Mouse (Mus musculus): ENCODE measurements at regions not wholly inside any gene's neighbourhood (a gene's known extent, or its start where the extent isn't known, plus 50 kb on each side); places are given as distances from the start of the nearest gene placed in this dataset.

- DNase-seq (ENCODE audit: low spot score) = peak; percentile 62
These were observed 73.3 kb upstream of the 1700024P04Rik start for GRCm38 (mm10) chr13:99057696-99058095.

DNA sequence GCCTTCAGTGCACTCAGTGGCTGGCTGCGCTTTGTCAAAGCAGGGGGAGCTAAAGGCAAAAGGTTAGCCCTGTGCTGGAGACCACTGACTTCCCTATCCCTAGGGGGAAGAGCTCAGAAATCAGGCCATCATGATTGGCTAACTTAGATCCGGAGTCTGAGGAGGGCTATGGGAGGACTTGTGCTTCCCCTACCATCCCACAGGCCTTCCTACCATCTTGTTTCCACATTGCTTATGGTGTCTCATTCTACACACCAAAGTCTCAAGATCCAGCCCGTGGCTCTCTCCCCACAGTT lies 72.9 kb upstream of the 1700024P04Rik start:
- no peak for DNase-seq (ENCODE audit: low spot score)

DNA sequence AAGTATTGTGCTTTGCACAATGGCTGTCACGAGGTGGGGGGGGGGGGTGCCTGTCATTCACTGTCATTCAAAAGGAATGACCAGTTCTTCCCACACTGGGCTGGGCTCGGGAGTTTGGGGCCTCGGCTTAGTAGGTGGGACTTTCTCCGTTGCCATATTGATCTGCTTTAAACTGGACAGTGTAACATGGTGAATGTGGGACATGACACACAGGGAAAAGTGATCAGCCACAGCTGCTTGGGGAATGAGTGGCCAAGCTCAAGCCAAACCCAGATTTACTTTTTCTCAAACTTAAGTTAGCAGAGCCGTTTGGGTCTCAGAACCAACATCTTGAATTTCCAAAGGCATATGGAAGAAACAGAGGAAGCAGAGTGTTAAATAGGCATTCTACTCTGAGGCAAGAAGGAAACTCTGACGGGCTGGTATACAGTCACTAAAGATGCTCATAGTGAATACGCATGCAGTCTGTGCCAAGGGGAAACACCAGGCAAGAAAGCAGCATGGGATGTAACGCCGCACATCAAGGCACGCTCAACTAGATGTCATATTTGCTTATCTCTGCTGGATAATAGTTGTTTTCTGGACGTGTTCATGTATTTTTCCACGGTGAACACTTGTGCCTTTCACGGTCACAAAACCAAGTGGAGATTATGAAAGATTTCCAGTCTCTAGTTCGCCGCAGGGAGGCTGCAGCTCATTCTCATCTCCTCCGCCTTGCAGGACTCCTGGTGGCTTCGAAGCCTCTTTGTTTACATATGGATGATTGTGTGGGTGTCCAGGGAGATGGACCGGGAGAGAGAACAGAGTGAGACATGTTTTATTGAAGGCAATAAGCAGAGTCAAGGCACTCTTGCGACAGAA lies 72.3 kb upstream of the 1700024P04Rik start:
- no peak for DNase-seq (ENCODE audit: low spot score)

- DNase-seq (ENCODE audit: low spot score) = no peak
These were observed 71.4 kb upstream of the 1700024P04Rik start for GRCm38 (mm10) chr13:99055609-99056321.

GRCm38 (mm10) chr13:99052076-99052475 lies 67.7 kb upstream of the 1700024P04Rik start:
- no peak for DNase-seq (ENCODE audit: low spot score)

DNA sequence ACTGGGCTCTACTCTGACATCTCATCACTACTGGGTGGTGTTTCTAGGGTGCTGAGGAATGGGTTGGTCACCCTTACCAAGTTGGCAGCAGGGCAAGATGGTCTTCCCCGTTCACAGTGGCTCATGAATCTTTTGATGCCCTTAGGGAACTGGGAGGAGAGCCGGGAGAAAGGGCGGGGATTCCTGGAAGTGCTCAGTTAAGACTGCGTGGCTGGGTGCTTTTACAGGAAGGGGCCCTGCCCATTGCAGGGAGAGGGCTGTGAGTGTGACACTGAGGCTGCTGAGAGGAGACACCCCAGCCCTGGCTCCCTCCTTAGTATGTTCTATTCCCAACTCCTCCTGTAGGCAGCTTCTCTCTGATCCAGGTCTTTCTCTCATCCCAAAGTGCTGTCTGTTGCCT lies 65.3 kb upstream of the 1700024P04Rik start:
- no peak for DNase-seq (ENCODE audit: low spot score)

DNA sequence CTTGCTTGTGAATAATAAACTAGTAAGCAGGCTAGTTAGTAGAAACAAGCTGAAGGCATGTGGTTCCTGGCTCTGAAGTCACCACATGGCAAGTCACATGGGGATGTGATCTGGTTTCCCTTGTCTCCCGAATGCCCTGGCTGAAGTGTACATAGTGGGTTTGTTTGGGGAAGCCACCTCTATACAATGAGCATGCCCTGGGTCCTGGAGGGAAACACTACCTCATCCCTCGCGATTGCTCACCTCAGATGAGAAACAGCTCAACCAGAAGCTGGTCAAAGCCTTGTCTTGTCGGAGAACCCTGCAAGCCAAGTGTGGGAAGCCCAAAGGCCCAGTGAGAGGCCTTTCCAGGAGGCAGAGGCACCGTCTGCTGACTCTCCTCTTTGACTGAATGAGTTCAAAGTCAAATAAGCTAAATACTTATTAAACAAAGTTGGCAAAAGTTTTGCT lies 64.3 kb upstream of the 1700024P04Rik start:
- no peak for DNase-seq (ENCODE audit: low spot score)

- no peak for DNase-seq (ENCODE audit: low spot score)
These were observed 62.9 kb upstream of the 1700024P04Rik start for GRCm38 (mm10) chr13:99047219-99047618.

DNA sequence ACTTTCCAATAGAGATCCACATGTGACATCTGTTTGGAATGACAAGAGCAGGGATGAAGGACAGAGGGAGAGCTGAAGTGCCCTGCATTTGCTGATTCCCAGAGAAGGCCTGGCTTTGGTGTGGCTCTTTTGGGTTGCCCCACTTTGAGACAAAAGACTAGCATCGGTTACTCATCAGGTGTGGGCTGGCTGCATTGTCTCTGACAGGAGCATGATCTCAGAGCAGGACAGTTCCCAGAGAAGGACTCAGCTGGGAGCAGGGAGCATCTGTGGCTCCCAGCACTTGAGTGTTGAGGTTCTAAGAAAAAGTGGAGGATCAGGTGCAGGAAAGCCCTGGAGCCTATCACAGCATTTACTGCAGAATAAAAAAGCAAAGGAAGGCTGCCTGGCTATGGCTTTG lies 62.4 kb upstream of the 1700024P04Rik start:
- DNase-seq (ENCODE audit: low spot score) = no peak

GRCm38 (mm10) chr13:99042086-99042485 lies 57.7 kb upstream of the 1700024P04Rik start:
- no peak for DNase-seq (ENCODE audit: low spot score)

GRCm38 (mm10) chr13:99041256-99041655 lies 56.9 kb upstream of the 1700024P04Rik start:
- no peak for DNase-seq (ENCODE audit: low spot score)

DNA sequence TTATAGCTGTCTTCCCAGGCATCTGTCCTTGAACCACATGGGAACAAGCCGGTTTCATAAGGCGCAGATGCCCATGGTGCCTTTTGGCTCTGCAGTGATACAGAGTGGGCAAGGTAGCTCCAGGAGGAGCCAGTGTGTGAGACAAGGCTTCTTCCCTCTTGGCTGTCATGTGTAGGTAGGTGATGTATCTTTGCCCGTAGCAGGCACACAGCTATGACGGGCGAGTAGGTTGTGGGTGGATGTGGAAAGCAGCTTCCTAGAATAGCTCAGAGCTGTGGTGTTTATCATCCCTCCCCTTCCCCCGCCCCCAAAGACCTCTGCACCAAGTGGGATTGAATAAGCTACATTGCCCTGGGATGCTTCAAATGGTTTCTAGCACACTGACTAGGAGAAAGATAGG lies 56.5 kb upstream of the 1700024P04Rik start:
- no peak for DNase-seq (ENCODE audit: low spot score)

DNA sequence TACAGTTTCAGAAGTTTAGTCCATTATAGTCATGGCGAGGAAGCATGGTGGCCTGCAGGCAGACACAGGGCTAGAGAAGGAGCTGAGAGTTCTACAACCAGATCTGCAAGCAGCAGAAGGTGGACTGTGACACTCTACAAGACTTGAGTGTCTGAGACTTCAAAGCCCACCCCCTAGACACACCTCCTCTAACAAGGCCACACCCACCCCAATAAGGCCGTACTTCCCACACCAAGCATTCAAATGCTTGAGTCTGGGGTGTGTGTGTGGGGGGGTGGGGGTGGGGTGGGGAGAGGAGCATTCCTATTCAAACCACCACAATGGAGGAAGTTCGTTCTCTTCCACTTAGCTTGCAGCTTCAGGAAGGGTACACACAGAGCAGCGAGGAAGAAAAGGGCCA lies 55.8 kb upstream of the 1700024P04Rik start:
- DNase-seq (ENCODE audit: low spot score) = no peak

DNA sequence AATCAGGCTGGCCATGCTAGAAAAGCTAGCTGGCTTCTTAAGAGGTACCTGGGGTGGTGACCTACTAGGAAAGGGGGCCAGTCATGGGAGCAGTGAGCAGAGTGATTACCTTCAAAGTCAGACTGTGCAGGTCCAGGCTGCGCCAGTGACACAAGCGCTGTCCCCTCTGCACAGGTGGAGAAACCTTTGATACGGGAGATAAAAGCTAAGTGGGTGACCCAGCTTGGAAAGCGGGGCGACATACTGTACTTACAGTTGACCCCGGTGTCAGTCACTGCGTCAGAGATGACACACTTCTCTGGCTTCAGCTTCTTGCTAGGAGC lies 54.7 kb upstream of the 1700024P04Rik start:
- DNase-seq (ENCODE audit: low spot score) = no peak

DNA sequence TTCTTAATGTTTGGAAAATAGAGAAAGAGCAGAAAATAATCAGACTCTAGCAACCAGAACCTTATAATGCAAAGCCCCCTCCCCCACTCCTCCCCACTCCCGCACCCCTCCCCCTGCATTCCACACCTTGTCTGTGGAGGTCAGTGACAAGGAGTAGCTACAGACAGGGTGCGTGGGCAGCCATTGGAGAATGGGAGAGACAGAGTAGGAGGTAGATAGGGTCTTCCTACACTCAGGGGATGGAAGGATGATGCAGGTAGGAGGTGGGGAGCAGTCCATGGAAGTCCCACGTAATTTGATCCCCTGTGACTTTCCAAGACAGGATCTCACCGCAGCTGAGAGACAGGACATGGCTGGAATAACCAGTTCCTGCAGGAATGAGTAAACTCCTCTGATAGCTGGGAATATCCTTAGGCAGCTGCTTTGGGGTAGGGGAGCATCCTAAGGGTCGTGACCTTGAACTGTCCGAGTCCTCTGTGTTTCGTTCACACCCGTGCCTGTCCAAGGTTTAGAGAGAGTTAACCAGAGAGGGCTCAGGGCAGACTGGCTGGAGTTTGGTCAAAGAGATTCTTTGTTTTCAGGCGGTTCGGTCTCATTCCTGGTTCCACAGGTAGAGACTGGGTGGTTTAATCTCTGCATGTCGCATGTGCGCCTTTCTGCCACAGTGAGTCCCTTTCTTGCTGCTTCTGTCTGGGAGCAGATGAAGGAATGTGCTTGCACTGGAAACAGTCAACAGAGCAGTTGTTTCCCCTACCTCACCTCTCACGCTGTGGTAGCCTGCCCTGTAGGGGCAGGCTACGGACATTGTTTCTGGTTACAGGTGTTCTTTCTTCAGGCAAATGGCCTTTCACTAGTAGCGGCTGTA lies 54.1 kb upstream of the 1700024P04Rik start:
- DNase-seq (ENCODE audit: low spot score) = no peak

GRCm38 (mm10) chr13:99037131-99037530 lies 52.8 kb upstream of the 1700024P04Rik start:
- no peak for DNase-seq (ENCODE audit: low spot score)

Measured in ovary, adult 18-20 months (tissue).